Mouse (Mus musculus): ENCODE measurements around the gene Mrtfb.

The Mrtfb gene

GRCm38 (mm10) chr16:13351268-13351667 lies 95.0 kb downstream of the Mrtfb start:
- no peak for DNase-seq (ENCODE audit: low spot score in 2 of 2)

- DNase-seq (ENCODE audit: low spot score in 2 of 2) = no peak
Observed at GRCm38 (mm10) chr16:13353927-13354326, 97.6 kb downstream of the Mrtfb start.

- DNase-seq (ENCODE audit: low spot score in 2 of 2) = no peak
Observed at GRCm38 (mm10) chr16:13354431-13354830, 98.2 kb downstream of the Mrtfb start.

DNA sequence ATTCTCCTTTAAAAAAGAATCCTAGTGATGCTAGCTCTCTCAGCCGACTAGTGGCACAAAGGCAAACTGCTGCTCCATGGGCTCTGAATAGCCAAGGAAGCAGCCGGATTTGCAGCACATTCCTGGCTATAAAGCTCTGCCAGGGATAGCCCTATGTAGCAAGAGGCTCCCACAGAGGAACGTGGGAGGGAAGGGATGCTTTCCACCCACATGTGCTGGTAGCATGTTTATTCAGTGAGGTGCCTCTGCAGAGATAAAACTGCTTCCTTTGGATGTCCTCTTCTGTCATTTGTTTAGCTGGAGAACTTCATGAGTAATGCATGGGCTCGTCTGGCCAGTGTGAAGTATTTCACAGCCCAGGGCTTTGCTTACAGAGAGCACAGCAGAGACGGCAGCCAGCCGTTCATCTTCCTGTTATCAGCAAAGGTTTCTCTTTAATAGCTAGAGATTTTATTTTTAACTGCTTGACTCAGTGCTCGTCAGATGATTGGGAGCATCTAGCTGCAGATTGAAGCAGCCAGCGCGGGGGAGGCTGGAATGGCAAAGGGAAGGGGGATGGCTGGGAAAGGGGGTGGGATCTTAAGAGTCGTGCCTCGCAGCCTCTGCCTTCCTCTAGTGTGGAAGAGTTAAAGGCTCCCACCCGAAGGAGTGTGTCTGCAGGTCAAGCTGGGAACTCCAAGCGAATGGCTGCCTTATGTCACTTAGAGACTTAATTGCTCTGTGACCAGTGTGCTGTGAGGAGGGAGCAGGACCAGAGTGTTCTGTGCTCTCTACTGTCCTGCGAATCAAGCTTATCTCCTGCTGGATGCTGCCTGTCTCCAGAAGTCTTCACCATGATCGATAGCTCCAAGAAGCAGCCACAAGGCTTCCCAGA lies 101.8 kb downstream of the Mrtfb start:
- DNase-seq (ENCODE audit: low spot score in 2 of 2) = no peak

GRCm38 (mm10) chr16:13358741-13359140 lies 102.5 kb downstream of the Mrtfb start:
- DNase-seq (ENCODE audit: low spot score in 2 of 2) = no peak

GRCm38 (mm10) chr16:13359405-13359858 lies 103.2 kb downstream of the Mrtfb start:
- no peak for DNase-seq (ENCODE audit: low spot score in 2 of 2)

DNA sequence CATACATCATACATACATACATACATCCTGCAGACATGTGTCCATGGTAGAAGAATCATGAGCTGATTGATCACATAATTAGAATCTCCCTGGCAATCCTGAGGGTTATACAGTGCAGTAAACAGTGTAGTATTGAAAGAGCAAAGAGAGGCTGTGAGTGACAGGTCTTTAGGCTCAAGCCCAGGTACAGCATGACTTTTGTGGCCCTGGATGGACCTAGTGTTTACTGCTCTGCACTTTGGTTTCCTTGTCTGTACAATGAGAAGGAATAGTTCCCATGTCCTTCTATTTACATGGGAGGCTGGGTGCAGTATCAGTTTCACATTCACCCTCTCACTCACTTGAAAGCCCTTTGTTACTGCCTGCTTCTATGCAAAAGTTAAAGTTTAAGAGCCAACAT lies 103.9 kb downstream of the Mrtfb start:
- DNase-seq (ENCODE audit: low spot score in 2 of 2) = no peak

DNA sequence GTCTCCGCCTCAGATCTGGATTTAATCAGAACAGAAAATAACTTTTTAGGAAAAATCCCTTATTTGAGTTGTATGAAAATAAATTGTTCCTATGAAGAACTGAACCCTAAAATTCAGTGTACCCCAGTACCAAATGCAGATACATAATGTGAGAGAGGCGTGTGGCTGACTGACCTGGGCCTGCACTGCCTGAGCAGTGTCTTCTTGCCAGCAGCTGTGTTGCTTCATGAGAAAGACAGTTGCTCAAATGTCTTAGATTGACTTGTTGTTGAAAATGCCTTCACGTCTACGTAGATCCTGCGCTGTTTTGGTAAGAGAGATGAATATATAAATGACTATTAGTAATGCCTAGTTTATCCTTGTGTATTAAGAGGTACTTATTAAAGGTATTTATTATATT lies 104.6 kb downstream of the Mrtfb start:
- no peak for DNase-seq (ENCODE audit: low spot score in 2 of 2)

DNA sequence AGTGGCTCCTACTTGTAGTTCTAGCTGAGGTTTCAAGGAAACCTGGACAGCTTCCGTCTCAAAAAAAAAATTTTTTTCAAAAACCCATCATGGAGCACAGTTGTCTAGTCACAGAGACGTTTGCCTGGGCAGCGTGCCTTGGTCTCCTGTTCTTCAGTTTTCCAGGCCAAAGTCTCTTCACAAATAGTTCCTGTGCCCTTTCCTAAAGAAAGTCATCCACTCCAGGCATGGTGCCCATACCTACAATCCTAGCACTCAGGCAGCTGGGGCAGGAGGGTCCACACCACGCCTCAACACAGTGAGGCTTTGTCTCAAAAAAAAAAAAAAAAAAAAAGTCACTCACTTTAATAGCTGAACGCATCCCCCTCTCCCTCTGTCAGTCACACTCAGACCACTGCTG lies 106.9 kb downstream of the Mrtfb start:
- no peak for DNase-seq (ENCODE audit: low spot score in 2 of 2)

GRCm38 (mm10) chr16:13364145-13364544 lies 107.9 kb downstream of the Mrtfb start:
- DNase-seq (ENCODE audit: low spot score in 2 of 2) = no peak

DNA sequence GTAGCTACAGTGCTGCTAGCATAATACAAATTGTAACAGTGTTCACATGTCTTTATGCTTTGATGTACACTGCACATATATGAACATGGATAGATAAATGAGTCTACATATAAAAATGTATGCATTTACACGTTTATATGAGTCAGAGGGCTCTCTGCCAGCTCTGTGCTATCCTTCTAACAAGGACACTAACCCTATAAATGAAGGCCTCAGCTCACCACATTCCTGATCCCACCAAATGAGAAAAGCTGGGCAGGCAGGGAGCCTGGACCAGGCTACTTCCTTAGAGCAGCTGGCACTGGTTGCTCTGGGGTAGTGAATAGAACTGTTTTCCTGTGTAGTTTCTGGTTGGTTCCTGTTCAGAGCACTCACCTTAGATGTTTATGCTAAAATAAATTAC lies 110.0 kb downstream of the Mrtfb start:
- no peak for DNase-seq (ENCODE audit: low spot score in 2 of 2)

DNA sequence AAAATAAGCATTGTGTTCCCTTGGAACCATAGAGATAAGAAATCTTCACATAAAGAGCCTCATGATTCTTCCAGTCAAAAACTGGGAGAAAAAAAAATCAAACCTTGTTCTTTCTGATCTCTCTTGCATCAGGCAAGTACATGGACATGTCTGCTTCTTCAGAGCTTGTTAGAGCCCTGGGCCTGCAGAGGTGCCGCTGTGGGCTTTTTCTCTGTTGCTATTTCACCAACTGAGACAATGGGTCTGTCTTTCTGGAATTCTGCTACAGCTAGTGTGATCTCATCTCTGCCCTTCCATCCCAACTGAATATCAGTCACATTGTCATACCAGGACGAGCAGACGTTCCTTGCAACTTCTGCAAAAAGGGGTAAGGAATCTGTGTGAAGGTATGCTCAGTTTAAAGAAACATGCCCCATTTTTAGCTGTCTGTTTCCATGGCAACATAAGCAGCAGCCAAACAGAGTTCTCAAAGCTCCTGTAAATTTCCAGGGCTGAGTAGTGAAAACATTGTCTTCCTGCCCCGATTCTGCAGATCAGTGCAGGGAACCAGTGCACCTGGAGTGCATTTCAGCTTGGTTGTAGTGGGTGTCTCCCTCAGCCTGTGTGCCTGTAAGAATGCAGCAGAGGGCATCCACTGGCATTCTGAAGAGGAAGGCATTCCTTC lies 110.7 kb downstream of the Mrtfb start:
- no peak for DNase-seq (ENCODE audit: low spot score in 2 of 2)

DNA sequence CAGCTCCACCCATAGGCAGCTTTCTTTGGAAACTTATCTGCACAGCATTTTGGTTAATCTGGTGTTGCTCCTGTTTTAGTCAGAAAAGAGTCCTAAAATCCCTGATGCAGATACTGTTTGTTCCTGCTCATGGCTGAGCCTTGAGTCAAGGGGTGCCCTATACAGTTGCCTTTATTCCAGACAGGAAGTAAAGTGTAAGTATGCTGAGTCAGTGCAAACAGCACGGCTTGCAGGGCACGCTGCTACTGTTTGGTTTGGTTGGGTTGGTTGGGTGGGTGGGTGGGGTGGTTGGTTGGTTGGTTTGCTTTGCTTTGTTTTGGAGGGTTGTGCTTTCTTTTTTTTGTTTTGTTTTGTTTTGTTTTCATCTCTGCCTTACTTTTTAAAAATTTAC lies 111.2 kb downstream of the Mrtfb start:
- no peak for DNase-seq (ENCODE audit: low spot score in 2 of 2)

DNA sequence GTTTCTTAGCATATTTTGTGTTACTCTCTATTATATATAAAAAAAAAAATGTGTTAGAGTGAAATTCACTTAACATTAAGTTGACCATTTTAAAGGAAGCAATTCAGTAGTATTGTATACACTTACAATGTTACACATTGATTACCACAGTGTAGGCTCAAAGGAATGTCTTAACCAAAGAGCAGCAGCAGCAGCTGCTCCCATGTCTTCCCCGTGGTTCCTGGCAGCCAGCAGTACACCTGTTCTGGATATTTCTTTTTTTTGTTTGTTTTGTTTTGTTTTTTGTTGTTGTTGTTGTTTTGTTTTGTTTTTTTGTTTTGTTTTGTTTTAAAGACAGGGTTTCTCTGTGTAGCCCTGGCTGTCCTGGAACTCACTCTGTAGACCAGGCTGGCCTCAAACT lies 112.4 kb downstream of the Mrtfb start:
- DNase-seq (ENCODE audit: low spot score in 2 of 2) = no peak

DNA sequence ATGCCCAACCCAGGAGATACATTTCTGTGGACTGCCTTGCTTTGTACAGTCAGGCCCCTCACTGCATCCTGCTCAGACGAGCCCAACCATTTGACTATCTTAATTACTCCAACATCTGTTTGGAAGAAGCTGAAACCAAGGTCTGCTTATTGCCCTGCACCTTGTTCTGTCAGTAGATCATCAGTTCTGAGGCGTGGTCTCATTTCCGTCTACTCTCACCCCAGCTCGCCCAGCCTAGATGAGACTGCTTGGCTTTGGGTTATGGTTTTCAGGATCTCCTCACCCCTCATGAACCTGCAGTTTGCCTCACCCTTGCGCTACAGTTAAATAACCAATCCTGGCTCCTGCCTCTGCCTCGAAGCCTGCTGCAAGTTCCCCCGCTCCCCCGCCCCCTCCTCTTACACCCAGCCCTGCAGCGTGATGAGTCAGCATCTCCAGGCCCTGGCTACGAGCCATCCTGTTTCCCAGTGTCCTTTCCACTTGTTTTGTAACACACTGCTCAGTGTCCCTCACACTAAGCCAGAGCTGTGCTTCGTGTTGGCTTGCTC lies 115.5 kb downstream of the Mrtfb start:
- DNase-seq (ENCODE audit: low spot score in 2 of 2) = no peak

DNA sequence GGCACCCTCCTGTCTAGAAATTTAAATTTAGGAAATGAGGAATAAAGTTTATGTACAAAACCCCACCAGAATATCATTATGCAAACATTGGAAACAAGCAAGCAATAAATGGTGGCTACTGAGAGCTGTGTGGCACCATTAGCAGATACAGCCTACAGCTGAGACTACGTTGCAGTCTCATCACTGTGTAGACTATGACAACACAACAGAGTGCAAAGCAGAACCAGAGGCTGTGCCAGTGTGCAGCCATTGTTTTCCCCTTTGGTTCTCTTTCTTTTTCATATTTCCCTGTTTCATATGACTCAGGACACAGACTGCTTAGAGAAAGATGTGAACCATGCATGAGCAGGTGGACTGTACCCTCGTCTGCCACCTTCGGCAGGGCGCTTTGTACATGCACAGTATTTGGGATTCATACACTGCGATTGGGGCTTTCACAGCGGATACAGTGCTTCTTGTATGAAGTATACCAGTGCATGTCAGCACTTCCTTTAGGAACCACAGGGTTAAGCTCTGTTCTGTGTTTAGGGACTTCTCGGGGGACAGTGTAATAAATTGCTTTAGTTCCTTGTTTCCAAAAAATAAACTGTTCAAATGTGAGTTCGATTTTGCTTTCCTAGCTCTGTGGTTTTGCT lies 116.7 kb downstream of the Mrtfb start:
- DNase-seq (ENCODE audit: low spot score in 2 of 2) = no peak

- DNase-seq (ENCODE audit: low spot score in 2 of 2) = no peak
Observed at GRCm38 (mm10) chr16:13376947-13377486, 120.7 kb downstream of the Mrtfb start.

DNA sequence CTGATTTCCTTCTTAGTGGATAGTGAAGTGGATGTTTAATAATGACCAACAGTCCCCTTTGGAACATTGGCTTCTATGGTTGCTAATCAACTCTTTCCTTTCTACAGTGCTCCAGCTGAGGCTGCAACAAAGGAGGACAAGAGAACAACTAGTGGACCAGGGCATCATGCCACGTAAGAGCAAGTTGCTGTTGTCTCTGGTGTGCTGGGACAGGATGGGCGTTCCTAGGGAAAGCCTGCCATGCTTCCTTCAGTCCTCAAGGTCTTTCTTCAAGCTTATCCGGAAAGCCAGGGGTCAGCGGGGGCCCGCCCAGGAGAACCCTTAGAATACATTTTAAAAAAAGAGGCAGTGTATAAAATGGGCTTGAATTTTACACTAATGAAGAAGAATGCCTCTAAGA lies 121.9 kb downstream of the Mrtfb start:
- DNase-seq (ENCODE audit: low spot score in 2 of 2) = no peak

- DNase-seq (ENCODE audit: low spot score in 2 of 2) = no peak
Observed at GRCm38 (mm10) chr16:13379865-13380264, 123.6 kb downstream of the Mrtfb start.

DNA sequence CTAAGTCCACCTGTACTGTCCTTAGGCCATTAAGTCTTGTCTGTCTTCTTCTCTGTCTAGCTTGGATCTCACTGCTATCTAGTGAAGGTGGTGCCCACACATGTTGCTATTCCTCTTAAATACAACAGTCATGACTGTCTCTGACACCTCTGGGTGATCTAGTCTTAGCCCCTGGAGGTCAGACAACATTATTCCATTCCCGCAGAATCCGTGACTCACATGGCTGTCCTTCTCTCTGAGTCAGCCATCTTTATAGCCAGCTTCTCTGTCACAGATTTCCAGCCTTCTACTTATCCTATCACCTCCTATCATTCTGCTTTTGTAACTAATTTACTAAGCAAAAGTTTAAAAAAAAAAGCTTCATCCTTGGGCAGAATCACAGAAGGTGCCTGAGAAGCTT lies 125.5 kb downstream of the Mrtfb start:
- DNase-seq (ENCODE audit: low spot score in 2 of 2) = no peak

DNA sequence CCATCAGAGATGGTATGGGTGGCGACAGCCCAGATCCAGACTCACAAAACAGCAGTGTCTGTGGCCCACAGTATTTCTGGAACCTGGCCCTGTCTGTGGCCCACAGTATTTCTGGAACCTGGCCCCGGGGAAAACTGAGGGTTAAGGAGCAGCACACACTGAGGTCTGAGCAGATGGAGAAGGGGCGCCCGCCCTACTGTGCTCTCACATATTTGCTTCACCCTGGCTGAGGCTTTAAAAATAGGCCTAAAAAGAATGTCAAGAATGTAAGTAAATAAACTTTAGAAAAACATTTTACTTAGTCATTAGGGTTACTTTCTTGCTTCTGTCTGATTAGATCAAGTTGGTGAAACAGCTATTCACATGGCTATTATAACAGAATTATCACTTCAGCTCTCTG lies 131.0 kb downstream of the Mrtfb start:
- no peak for DNase-seq (ENCODE audit: low spot score in 2 of 2)

DNA sequence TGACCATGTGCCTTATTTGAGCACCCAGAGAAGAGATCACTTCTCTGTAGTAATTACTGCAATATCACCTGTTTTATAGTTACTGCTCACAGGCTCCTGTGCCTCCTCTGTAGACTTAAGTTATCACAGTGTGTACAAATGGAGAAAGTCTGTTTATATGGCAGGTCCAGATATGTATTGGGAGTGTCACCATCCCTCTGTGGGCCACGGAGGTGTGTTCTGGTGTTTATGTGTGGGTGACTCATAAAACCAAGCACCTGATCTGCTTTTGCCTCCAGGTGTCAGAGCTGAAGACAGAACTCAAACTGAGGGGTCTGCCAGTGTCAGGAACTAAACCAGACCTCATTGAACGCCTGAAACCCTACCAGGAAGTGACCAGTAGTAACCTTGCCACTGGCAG lies 144.1 kb downstream of the Mrtfb start:
- DNase-seq (ENCODE audit: low spot score in 2 of 2) = no peak

Data from spleen, postnatal 14 days (tissue).